Mouse (Mus musculus) lung, adult 2 months (tissue): ENCODE data around the gene Cab39.

Source experiments
- CTCF ChIP-seq: fragments of 200-500 bp; IDR thresholded peaks from 2 replicates; pipeline ENCODE4 v1.5.1; 2011; ENCODE audit warnings: mild to moderate bottlenecking, low read length, control low read depth; ENCODE audit not compliant: insufficient read depth
- POLR2A ChIP-seq: fragments of 200-500 bp; IDR thresholded peaks from 2 replicates; pipeline ENCODE4 v1.6.1; 2011; ENCODE audit warnings: low read depth, mild to moderate bottlenecking, control low read depth, low read length, borderline replicate concordance; ENCODE audit errors: extremely low read depth

GRCm38 (mm10) chr1:85794106-85794771 lies 998 bp downstream of the Cab39 start:
- TF ChIP-seq CTCF (no peak), POLR2A (no peak)
